Mouse (Mus musculus) spleen, postnatal 4 days (tissue): ENCODE data around the gene Rbp4.

ENCODE experiments used
- DNase-seq, 2 experiments: peaks; one replicate each; pipeline ENCODE4 v3.0.0; 2022; ENCODE audit warnings: low spot score in 2 of 2

Gene Rbp4

GRCm38 (mm10) chr19:38125219-38125610 lies at the start of gene Rbp4:
Rbp4 (minus strand) TSS chr19:38125281.
- no peak for DNase-seq

DNA sequence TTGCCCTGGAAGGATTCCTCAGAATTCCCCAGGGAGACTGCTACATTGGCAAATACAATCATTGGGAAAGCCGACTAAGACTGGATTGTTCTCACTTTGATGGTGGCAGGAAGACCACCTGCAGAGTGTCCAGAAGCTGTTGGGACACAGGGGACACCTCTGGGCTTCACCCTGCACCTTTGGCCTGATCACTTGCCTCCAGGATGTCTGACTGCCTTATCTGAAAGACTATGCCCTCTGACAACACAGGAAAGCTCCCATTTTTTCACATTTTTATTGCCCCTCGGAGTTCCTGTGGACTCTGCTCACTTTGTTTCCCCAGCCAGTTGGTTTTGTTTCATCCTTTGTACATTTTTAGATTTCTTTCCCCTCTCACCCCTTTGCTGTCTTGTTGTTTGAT lies 39.6 kb upstream of the Rbp4 start:
- no peak for DNase-seq

GRCm38 (mm10) chr19:38161648-38162354 lies 36.7 kb upstream of the Rbp4 start:
- no peak for DNase-seq

DNA sequence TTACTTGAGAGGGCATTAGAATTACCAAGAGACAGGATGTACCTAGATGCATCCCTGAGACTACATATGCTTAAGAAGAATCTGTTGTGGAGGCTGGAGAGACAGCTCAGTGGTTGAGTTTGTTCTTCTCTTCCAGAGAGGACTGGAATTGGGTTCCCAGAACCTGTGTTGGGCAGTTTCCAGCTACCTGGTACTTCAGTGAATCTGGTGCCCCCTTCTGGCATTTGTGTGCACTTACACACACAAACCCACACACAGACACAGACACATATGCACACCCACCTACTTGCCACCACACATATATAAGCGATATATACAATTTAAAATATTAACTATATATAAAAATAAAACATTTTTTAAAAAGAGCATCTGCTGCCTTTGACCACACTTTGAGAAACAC lies 31.2 kb upstream of the Rbp4 start:
- DNase-seq = no peak

DNA sequence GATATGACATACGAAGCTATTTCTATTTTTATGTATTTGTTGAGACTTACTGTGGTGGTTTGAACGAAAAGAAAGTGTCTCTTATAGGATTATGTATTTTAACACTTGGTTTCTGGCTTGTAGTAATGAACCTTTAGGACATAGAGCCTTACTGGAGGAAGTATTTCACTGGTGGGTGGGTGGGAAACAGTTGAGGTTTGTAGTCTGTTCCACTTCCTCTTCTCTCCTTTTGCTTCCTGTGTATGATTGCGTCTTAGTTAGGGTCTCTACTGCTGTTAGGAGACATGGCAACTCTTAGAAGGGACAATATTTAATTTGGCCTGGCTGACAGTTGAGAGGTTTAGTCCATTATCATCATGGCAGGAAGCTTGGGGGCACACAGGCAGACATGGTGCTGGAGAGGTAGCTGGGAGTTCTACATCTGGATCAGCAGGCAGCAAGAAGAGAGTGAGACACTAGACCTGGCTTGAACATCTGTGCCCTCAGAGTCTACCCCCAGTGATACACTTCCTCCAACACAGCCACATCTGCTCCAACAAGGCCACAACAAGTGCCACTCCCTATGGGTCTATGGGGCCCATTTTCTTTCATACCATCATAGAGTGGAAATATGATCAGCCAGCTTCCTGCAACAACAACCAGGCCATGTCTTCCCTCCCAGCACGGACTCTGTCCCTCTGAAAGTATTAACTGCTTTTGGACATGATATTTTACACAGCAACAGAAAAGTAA lies 18.6 kb upstream of the Rbp4 start:
- no peak for DNase-seq

DNA sequence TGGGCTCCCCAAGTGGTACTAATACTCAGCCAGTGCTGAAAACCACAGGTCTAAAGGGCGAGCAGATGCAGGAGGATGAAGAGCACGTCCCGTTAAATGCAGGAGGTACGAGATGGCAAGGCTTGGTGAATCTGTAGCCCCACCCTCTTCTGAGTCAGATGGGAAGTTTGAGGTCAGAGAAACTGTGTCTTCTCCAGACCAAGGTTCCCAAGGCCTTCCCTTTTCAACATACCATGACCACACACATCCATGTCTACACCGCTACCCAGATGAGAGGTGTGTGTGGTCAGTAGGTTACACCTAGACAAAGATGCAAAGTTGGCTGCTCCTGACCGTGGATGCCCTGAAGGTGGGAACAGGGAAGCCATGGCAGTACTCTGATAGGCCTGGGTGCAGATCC lies 9.7 kb upstream of the Rbp4 start:
- DNase-seq = no peak

- DNase-seq = no peak
Measured at GRCm38 (mm10) chr19:38133986-38134385, 8.9 kb upstream of the Rbp4 start.

DNA sequence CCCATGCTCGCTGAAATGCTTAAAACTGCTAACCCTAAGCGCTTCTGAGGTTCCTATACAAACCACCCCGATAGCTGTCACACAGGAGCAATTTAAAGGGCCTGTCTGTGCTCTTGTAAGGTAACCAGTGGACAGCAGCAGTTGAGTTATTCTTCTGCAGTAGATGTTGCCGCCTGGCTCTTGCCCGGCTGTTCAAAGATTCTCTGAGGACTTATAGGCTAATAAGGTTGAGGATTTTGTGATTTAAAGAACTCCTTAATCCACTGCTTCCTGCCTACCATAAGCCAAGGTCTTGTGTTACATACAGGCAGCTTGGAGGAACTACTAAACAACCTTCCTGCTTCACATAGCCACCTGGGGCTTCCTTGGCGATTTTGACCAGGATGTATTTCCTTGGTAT lies 7.4 kb upstream of the Rbp4 start, which contains the start of gene Pde6c:
TSS of gene Pde6c (plus strand) at position 301 of the 400 bp plus-strand sequence.
- no peak for DNase-seq

- DNase-seq = no peak
Measured at GRCm38 (mm10) chr19:38126656-38127055, 1.6 kb upstream of the Rbp4 start.

- DNase-seq = no peak
Measured at GRCm38 (mm10) chr19:38124401-38125218, 471 bp downstream of the Rbp4 start.

- no peak for DNase-seq
Measured at GRCm38 (mm10) chr19:38123921-38124320, 1.2 kb downstream of the Rbp4 start.

- no peak for DNase-seq
Measured at GRCm38 (mm10) chr19:38120123-38120760, 4.8 kb downstream of the Rbp4 start.

- DNase-seq = no peak
Measured at GRCm38 (mm10) chr19:38114834-38115491, 10.1 kb downstream of the Rbp4 start.

- DNase-seq = no peak
Measured at GRCm38 (mm10) chr19:38112575-38112974, 12.5 kb downstream of the Rbp4 start.

DNA sequence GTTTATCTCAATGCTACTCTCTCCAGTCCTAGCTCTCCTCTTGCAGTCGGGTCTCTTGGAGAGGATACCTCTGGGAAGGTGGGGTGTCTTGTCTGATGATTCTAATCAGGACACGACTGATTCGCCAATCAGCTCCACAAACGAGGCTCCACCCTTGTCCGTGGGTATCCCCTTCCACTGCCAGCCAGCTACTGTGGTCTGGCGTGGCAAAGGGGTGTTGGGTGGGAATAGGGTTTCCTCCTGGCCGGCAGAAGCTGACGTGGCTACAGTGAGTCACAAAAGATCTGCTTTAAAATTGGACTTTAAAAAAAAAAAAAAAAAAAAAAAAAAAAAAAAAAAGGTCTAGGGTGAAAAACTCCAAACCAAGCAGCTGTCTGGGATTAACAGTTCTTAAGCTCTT lies 14.0 kb downstream of the Rbp4 start:
- no peak for DNase-seq

DNA sequence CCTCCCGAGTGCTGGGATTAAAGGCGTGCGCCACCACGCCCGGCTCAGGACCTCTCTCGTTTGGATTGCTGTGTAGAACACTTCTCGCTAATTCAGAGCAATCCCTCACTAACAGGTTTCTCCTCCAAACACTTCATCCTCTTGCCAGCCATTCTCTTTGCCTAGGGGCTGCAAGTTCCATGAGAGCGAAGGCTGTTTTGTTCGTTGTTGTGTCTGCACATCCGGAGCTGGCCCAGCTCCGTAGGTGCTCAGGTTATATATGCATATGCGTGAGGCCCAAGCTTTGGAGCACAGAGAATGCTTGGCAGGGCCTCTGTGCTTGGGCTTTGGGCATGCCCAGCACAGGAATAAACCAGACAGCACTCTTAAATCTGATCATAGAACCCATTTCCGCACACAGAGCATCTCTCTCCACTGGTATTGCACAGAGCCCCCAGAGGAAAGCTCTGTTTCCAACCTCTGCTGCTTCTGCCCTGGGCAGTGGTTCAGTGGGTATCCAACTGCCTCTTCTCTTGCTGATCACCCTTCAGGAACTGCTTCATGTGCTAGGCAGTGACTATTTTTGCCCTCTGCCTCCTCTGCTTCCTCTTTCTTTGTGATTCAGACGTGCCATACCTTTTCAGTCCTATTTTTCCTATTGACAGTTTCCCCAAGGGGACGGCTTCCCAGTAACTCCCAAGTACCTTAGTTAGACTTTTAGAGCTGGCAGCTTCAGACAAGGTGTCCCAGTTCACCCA lies 15.4 kb downstream of the Rbp4 start:
- DNase-seq = no peak

- no peak for DNase-seq
Measured at GRCm38 (mm10) chr19:38107871-38108270, 17.2 kb downstream of the Rbp4 start.

- DNase-seq = no peak
Measured at GRCm38 (mm10) chr19:38096858-38097758, 28.0 kb downstream of the Rbp4 start, which contains the start of gene Ffar4. Ffar4 (plus strand) TSS chr19:38097071.

DNA sequence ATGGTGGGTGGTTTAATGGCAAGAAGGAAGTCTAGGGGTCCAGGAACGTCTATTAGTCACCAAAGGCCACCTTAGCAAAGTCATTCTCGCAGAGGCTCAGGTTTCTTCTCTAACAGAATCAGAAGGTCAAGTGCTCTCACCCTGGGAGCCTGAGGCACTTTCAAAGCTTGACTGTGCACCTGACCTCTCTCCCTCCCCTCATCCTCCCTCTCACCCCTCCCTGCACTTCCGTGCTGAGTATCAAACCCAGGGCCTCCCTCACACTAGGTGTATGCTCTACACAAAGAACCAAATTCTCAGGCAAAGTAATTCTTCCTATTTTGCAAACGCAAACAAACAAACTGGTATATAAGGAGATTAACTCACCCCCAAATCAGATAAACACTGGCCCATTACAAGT lies 28.9 kb downstream of the Rbp4 start:
- DNase-seq = no peak
